Mouse (Mus musculus) hindbrain, embryonic 11.5 days (tissue): ENCODE measurements around the gene Tbc1d10c. TPM values are rescaled to one million over a fixed set of nuclear protein-coding genes. Genes with fewer than 3 reads are reported as not detected.

ENCODE experiments used
- ATAC-seq: fragments of 200-750 bp; cut with Nextera tagmentation; 2 replicates; pipeline ENCODE4 v1.8.0; 2017; ENCODE audit warnings: mild to moderate bottlenecking, moderate TSS enrichment, moderate library complexity; ENCODE audit not compliant: low FRiP score
- DNase-seq: peaks from one replicate; pipeline ENCODE4 v3.0.0-alpha.2; 2015; ENCODE audit warnings: low spot score
- H3K27ac ChIP-seq: fragments of 300-500 bp; sonication (generic); 2 replicates; pipeline ENCODE4 v1.5.1; 2014; ENCODE audit warnings: mild to moderate bottlenecking, low read depth, low read length
- H3K27me3 ChIP-seq: fragments of 300-500 bp; sonication (generic); 2 replicates; pipeline ENCODE4 v1.6.1; 2014; ENCODE audit warnings: mild to moderate bottlenecking, low read length, moderate library complexity, mixed read lengths; ENCODE audit not compliant: control insufficient read depth, insufficient read depth
- H3K36me3 ChIP-seq: fragments of 300-500 bp; sonication (generic); 2 replicates; pipeline ENCODE4 v1.6.1; 2014; ENCODE audit warnings: mild to moderate bottlenecking, low read length, moderate library complexity, mixed read lengths; ENCODE audit not compliant: control insufficient read depth, insufficient read depth
- H3K4me1 ChIP-seq: fragments of 300-500 bp; sonication (generic); replicated peaks from 2 replicates; pipeline ENCODE4 v1.6.1; 2014; ENCODE audit warnings: low read length, mixed read lengths; ENCODE audit not compliant: control insufficient read depth, insufficient read depth
- H3K4me2 ChIP-seq: fragments of 300-500 bp; sonication (generic); replicated peaks from 2 replicates; pipeline ENCODE4 v1.6.1; 2014; ENCODE audit warnings: mild to moderate bottlenecking, low read depth, low read length
- H3K4me3 ChIP-seq: fragments of 300-500 bp; sonication (generic); 2 replicates; pipeline ENCODE4 v1.5.1; 2014; ENCODE audit warnings: low read depth, low read length
- H3K9ac ChIP-seq: fragments of 300-500 bp; sonication (generic); 2 replicates; pipeline ENCODE4 v1.6.1; 2014; ENCODE audit warnings: low read depth, low read length
- H3K9me3 ChIP-seq: fragments of 300-500 bp; sonication (generic); 2 replicates; pipeline ENCODE4 v1.6.1; 2016; ENCODE audit warnings: low read length; ENCODE audit not compliant: control insufficient read depth
- WGBS: fragments of 180-500 bp; shearing (Covaris S2); extraction: QIAGEN DNeasy Blood & Tissue Kit; methylation state at CpG from one replicate; pipeline ENCODE4 v1.1.7; 2014; 5-methylcytosine and 5-hydroxymethylcytosine counted together
- polyA plus RNA-seq: library from polyadenylated mRNA; unstranded; fragments of >200 nt; fragmentation: Nextera tagmentation; extraction: Ambion mirVana; gene quantifications from 2 replicates; pipeline ENCODE4 v1.2.1, GENCODE M21; 2014

Gene Tbc1d10c
- polyA plus RNA-seq, 1 experiment from 2014 or later, result 0.79 TPM

GRCm38 (mm10) chr19:4172925-4173324 lies 18.2 kb downstream of the Tbc1d10c start:
- H3K9ac ChIP-seq, result no peak overlapping the region
- H3K27ac ChIP-seq, result no peak overlapping the region
- no peaks in the 10 kb centered on the region for H3K9me3 ChIP-seq
- H3K4me3 ChIP-seq, result no peak overlapping the region
- no peak for ATAC-seq
- no peak for DNase-seq
- no peaks in the 10 kb centered on the region for H3K27me3 ChIP-seq
- no peaks in the 10 kb centered on the region for H3K36me3 ChIP-seq
- H3K4me1 ChIP-seq, result peaks cover 8% of the 10 kb centered on the region; the same call in 1 of the 2 replicates
- H3K4me2 ChIP-seq, result no peak overlapping the region
- WGBS, result 61% methylated on average over 10 of the region's 11 CpGs

- H3K4me3 ChIP-seq, result no peak overlapping the region
- H3K27ac ChIP-seq, result no peak overlapping the region
- ATAC-seq (no peak), DNase-seq (no peak)
- no peaks in the 10 kb centered on the region for H3K36me3 ChIP-seq
- H3K4me2 ChIP-seq, result no peak overlapping the region
- H3K9ac ChIP-seq, result no peak overlapping the region
- H3K4me1 ChIP-seq, result peaks cover 8% of the 10 kb centered on the region; the same call in 1 of the 2 replicates
- WGBS, result 73% methylated on average over 13 of the region's 13 CpGs
- no peaks in the 10 kb centered on the region for H3K9me3 ChIP-seq
- no peaks in the 10 kb centered on the region for H3K27me3 ChIP-seq
These were observed 19.4 kb downstream of the Tbc1d10c start for GRCm38 (mm10) chr19:4171393-4172290.

GRCm38 (mm10) chr19:4170723-4171392 lies 20.2 kb downstream of the Tbc1d10c start:
- ATAC-seq (no peak), DNase-seq (no peak)
- no peaks in the 10 kb centered on the region for H3K9me3 ChIP-seq
- H3K27me3 ChIP-seq, result no peaks in the 10 kb centered on the region
- no peak overlapping the region for H3K4me3 ChIP-seq
- H3K36me3 ChIP-seq, result no peaks in the 10 kb centered on the region
- peaks cover 8% of the 10 kb centered on the region; the same call in 1 of the 2 replicates for H3K4me1 ChIP-seq
- H3K9ac ChIP-seq, result no peak overlapping the region
- no peak overlapping the region for H3K27ac ChIP-seq
- 89% methylated on average over 10 of the region's 10 CpGs for WGBS
- H3K4me2 ChIP-seq, result no peak overlapping the region

GRCm38 (mm10) chr19:4169810-4170209 lies 21.3 kb downstream of the Tbc1d10c start:
- peak overlapping the region; percentile 80 for H3K9ac ChIP-seq
- no peaks in the 10 kb centered on the region for H3K27me3 ChIP-seq
- peak overlapping the region; percentile 39 for H3K4me3 ChIP-seq
- no peaks in the 10 kb centered on the region for H3K9me3 ChIP-seq
- 11% methylated on average over 27 of the region's 27 CpGs for WGBS
- ATAC-seq (peak; percentile 63), DNase-seq (no peak)
- H3K4me1 ChIP-seq, result peaks cover 5% of the 10 kb centered on the region; the same call in 1 of the 2 replicates
- H3K4me2 ChIP-seq, result peak overlapping the region; percentile 76
- H3K36me3 ChIP-seq, result no peaks in the 10 kb centered on the region
- peak overlapping the region; percentile 82 for H3K27ac ChIP-seq

GRCm38 (mm10) chr19:4169378-4169784 lies 21.7 kb downstream of the Tbc1d10c start:
- Histone ChIP-seq H3K4me3 (peak overlapping the region; percentile 39), H3K4me2 (peak overlapping the region; percentile 76), H3K36me3 (no peaks in the 10 kb centered on the region), H3K4me1 (peaks cover 5% of the 10 kb centered on the region; the same call in 1 of the 2 replicates), H3K27ac (peak overlapping the region; percentile 82), H3K9me3 (no peaks in the 10 kb centered on the region), H3K9ac (peak overlapping the region; percentile 80), H3K27me3 (no peaks in the 10 kb centered on the region)
- ATAC-seq (peak; percentile 93), DNase-seq (peak; percentile 100)
- WGBS, result under 1% methylated on average over 37 of the region's 43 CpGs

GRCm38 (mm10) chr19:4166678-4167476 lies 24.2 kb downstream of the Tbc1d10c start:
- WGBS, result 84% methylated on average over 9 of the region's 9 CpGs
- H3K27me3 ChIP-seq, result no peaks in the 10 kb centered on the region
- H3K4me3 ChIP-seq, result no peak overlapping the region
- no peak for DNase-seq
- no peak overlapping the region for H3K27ac ChIP-seq
- no peak for ATAC-seq
- no peaks in the 10 kb centered on the region for H3K36me3 ChIP-seq
- H3K9ac ChIP-seq, result no peak overlapping the region
- H3K9me3 ChIP-seq, result no peaks in the 10 kb centered on the region
- H3K4me2 ChIP-seq, result no peak overlapping the region
- H3K4me1 ChIP-seq, result peaks cover 9% of the 10 kb centered on the region; the same call in 1 of the 2 replicates

GRCm38 (mm10) chr19:4164721-4165120 lies 26.4 kb downstream of the Tbc1d10c start:
- ATAC-seq, result no peak
- Histone ChIP-seq H3K9ac (no peak overlapping the region), H3K9me3 (no peaks in the 10 kb centered on the region), H3K27ac (no peak overlapping the region), H3K4me3 (no peak overlapping the region), H3K4me1 (peaks cover 6% of the 10 kb centered on the region; the same call in 1 of the 2 replicates), H3K4me2 (no peak overlapping the region), H3K27me3 (no peaks in the 10 kb centered on the region), H3K36me3 (peaks cover 4% of the 10 kb centered on the region; the same call in 1 of the 2 replicates)
- 81% methylated on average over 2 of the region's 2 CpGs for WGBS
- DNase-seq, result no peak

GRCm38 (mm10) chr19:4164100-4164499 lies 27.0 kb downstream of the Tbc1d10c start:
- DNase-seq (no peak), ATAC-seq (no peak)
- no peak overlapping the region for H3K4me2 ChIP-seq
- H3K4me3 ChIP-seq, result no peak overlapping the region; the same call in 1 of the 2 replicates
- H3K4me1 ChIP-seq, result peaks cover 5% of the 10 kb centered on the region; the same call in 1 of the 2 replicates
- no peaks in the 10 kb centered on the region for H3K27me3 ChIP-seq
- H3K9ac ChIP-seq, result no peak overlapping the region
- no peaks in the 10 kb centered on the region for H3K9me3 ChIP-seq
- H3K27ac ChIP-seq, result no peak overlapping the region
- 83% methylated on average over 3 of the region's 3 CpGs for WGBS
- peaks cover 5% of the 10 kb centered on the region; the same call in 1 of the 2 replicates for H3K36me3 ChIP-seq
